Mouse (Mus musculus) 3T3-L1 (cell line): ENCODE results near the gene Sh3bp5l.

Experiments used
- DNase-seq: peaks from one replicate; pipeline ENCODE4 v3.0.0-alpha.2; 2015; ENCODE audit warnings: low read depth, low spot score

The Sh3bp5l gene

GRCm38 (mm10) chr11:58377686-58378085, 47.2 kb downstream of the Sh3bp5l start:
- DNase-seq, result no peak

DNA sequence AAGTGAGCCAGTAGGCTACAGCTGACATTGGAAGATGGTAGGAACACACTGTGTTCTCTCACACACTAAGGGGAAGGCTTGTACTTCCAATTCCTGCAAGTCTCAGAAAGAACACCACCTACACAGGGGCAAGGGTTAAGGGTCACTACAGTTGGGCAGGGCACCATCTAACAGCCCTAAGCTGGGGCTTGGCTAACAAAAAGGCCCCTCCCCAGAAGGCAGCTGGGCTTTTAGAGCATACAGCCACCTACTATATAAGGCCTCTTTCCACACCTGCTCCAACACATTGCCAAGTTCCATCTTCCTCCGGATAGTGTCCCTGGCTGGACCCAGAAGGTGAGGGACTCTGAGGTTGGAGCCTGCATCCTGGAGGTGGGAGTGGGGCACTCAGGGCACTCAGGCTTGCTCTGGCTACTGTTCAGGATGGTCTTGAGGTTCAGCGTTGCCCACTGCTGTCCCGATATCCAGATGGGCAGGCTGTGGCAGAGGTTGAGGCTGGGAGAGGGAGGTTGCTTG, 48.3 kb downstream of the Sh3bp5l start, which contains the start of gene Lypd8:
Lypd8 (plus strand) TSS at position 281 of the 516 bp plus-strand sequence.
- DNase-seq, result no peak

- DNase-seq, result no peak
Measured at GRCm38 (mm10) chr11:58379516-58379915, 49.0 kb downstream of the Sh3bp5l start.

DNA sequence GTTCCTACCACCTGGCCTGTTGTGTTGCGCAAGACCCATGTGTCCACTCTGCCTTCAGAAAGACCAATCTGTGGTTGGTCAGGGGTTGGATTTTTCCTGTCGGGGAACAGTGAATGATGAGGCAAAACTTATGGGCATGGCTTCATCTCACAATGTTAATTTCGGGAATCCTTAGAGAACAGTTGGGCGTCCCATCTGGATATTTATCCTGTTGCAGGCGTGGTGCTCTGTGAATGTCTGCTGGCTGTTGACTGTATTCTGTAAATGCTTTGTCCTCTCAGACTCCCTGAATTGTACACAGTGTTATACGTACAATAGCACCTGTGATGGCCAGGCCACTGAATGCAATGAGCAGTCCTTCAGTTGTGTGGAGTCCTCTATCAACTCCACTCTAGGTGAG, 51.9 kb downstream of the Sh3bp5l start:
- no peak for DNase-seq
